In the genomic region with DNA sequence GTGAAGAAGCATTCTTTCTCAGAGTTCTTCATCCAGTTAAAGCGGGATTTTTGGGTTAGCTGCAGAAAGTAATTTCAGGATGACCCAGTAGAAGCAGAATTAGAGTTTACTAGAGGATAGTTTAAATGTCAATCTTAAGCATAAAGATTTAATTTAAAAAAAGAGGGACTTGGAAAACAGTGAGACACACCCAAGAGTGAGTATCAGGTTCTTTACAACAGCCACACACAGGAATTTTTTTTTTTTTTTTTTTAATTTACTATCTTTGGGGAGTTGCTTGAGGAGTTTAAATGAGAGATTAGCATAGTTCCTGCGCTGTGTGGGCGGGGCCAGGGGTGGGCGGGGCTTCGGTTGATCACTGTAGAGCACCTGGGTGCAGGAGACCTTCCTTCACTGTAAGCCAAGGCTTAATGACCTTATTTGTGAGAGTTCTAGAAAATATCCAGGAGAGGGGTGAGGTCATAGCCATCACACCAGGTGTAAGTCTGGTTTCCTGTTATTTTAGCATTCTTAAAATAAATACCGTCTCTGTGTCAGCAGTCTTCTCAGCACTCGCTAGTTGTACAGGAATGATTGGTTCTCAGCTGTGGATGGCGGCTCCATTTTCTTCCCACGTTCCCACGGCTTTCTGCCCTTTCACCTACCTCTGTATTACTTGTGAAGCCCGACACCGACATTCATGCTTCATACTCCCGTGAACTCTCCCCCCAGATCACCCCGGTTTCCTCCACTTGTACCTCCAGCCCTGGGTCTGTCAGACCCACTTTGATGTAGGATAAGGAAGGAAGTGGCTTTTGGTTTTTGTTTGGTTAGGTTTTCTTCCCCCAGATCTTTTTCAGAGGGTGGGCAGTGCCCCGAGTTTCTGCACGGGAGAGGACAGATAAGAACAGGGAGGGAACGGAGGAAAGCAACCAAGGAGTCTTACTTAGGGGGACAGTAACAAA, we compare ENCODE assay signal across 8 mouse cellular contexts. TPM values are rescaled to one million over a fixed set of nuclear protein-coding genes. Genes with fewer than 3 reads are reported as not detected.
DNase-seq lines count a peak whose midpoint lies in the region; ATAC-seq lines count a peak whose summit lies in the region.

No protein-coding gene starts in this region.

- no peak overlapping the region for H3K4me3 ChIP-seq in kidney, embryonic 15.5 days (replicated peaks)
- H3K4me3 ChIP-seq in intestine, embryonic 14.5 days (ENCODE audit: low read depth, low read length): peak overlapping the region; percentile 6; the same call in 1 of the 2 replicates
- no peak overlapping the region for H3K4me3 ChIP-seq in midbrain, embryonic 14.5 days (replicated peaks; ENCODE audit: low read depth, low read length)

- ATAC-seq in kidney, embryonic 15.5 days (replicated peaks; ENCODE audit: low FRiP score): no peak; the same call in 1 of the 2 replicates
- peak; percentile 61; the same call in 1 of the 2 replicates for ATAC-seq in intestine, embryonic 14.5 days (replicated peaks; ENCODE audit: low FRiP score, low TSS enrichment, low read depth)
- ATAC-seq in neutrophil, adult 5-6 weeks (ENCODE audit: extremely low read depth, insufficient number of reproducible peaks, low FRiP score, poor library complexity, severe bottlenecking): peak; percentile 66; the same call in 1 of the 2 replicates
- no peak for ATAC-seq in midbrain, embryonic 14.5 days (ENCODE audit: low FRiP score, low TSS enrichment)

- peaks cover 11% of the 10 kb centered on the region for H3K27me3 ChIP-seq in kidney, embryonic 15.5 days
- H3K27me3 ChIP-seq in intestine, embryonic 14.5 days (replicated peaks; ENCODE audit: control insufficient read depth, insufficient read depth, low read length): no peaks in the 10 kb centered on the region
- H3K27me3 ChIP-seq in midbrain, embryonic 14.5 days (ENCODE audit: control insufficient read depth, insufficient read depth, low read length): no peaks in the 10 kb centered on the region

- no peak for DNase-seq in kidney, postnatal 36 days
- peak; percentile 40 for DNase-seq in R1 (ENCODE audit: low read depth, low spot score)
- no peak for DNase-seq in intestine, embryonic 14.5 days (ENCODE audit: low spot score)
- no peak for DNase-seq in left cerebral cortex, postnatal 4 days
- no peak for DNase-seq in midbrain, embryonic 14.5 days
- no peak for DNase-seq in gastrocnemius, adult 18-20 months (ENCODE audit: low spot score)

- H3K27ac ChIP-seq in kidney, embryonic 15.5 days: no peak overlapping the region
- no peak overlapping the region for H3K27ac ChIP-seq in intestine, embryonic 14.5 days (ENCODE audit: low read depth)
- H3K27ac ChIP-seq in midbrain, embryonic 14.5 days (replicated peaks; ENCODE audit: low read depth, low read length): no peak overlapping the region

- H3K9ac ChIP-seq in kidney, embryonic 15.5 days: no peak overlapping the region
- H3K9ac ChIP-seq in intestine, embryonic 14.5 days (ENCODE audit: low read length): no peak overlapping the region
- no peak overlapping the region for H3K9ac ChIP-seq in midbrain, embryonic 14.5 days (replicated peaks; ENCODE audit: low read length)

- peaks cover 6% of the 10 kb centered on the region; the same call in 1 of the 2 replicates for H3K4me1 ChIP-seq in kidney, embryonic 15.5 days
- 0 out of 2 replicates have a peak, but pooled peaks cover 3% of the 10 kb centered on the region for H3K4me1 ChIP-seq in intestine, embryonic 14.5 days (replicated peaks; ENCODE audit: control insufficient read depth, insufficient read depth, low read length)
- H3K4me1 ChIP-seq in midbrain, embryonic 14.5 days (ENCODE audit: control insufficient read depth, insufficient read depth, low read length): no peaks in the 10 kb centered on the region

- intact Hi-C loops in left cerebral cortex, postnatal 4 days (cut with DNase I): no loop called here

- no peaks in the 10 kb centered on the region for H3K9me3 ChIP-seq in kidney, embryonic 15.5 days (replicated peaks)
- H3K9me3 ChIP-seq in intestine, embryonic 14.5 days (ENCODE audit: control insufficient read depth, low read length): no peaks in the 10 kb centered on the region
- H3K9me3 ChIP-seq in midbrain, embryonic 14.5 days (ENCODE audit: control insufficient read depth, low read length): no peaks in the 10 kb centered on the region

- no peaks in the 10 kb centered on the region for H3K36me3 ChIP-seq in kidney, embryonic 15.5 days
- H3K36me3 ChIP-seq in intestine, embryonic 14.5 days (ENCODE audit: control insufficient read depth, insufficient read depth, low read length): no peaks in the 10 kb centered on the region
- H3K36me3 ChIP-seq in midbrain, embryonic 14.5 days (ENCODE audit: control insufficient read depth, insufficient read depth, low read length): no peaks in the 10 kb centered on the region

- WGBS in kidney, embryonic 15.5 days: 16% methylated on average over 17 of the region's 17 CpGs
- whole genome bisulfite sequencing in intestine, embryonic 14.5 days: 23% methylated on average over 17 of the region's 17 CpGs
- 40% methylated on average over 17 of the region's 17 CpGs for WGBS in midbrain, embryonic 14.5 days

- H3K4me2 ChIP-seq in kidney, embryonic 15.5 days: peak overlapping the region; percentile 45
- H3K4me2 ChIP-seq in intestine, embryonic 14.5 days (ENCODE audit: low read length): peak overlapping the region; percentile 36
- H3K4me2 ChIP-seq in midbrain, embryonic 14.5 days (ENCODE audit: low read length): no peak overlapping the region

RNA-seq across cellular contexts. Expression of gene Tbc1d1, which starts 6.6 kb away (rescaled TPM):
- 32.0 and 36.3 TPM in 2 replicates for polyA plus RNA-seq in kidney, embryonic 15.5 days (2015; fragmentation: Nextera tagmentation; extraction: Ambion mirVana)
- polyA plus RNA-seq in intestine, embryonic 14.5 days (2014; fragmentation: Nextera tagmentation; extraction: Ambion mirVana): 41.3 and 44.9 TPM in 2 replicates
- total RNA-seq in neutrophil, adult 5-6 weeks (2017): 87.0 and 89.8 TPM in 2 replicates
- 10 to 100 TPM; 12.9 to 14.3 TPM for total RNA-seq in left cerebral cortex, postnatal 4 days (2021)
- polyA plus RNA-seq in midbrain, embryonic 14.5 days (2014; fragmentation: Nextera tagmentation; extraction: Ambion mirVana): 9.3 and 11.7 TPM in 2 replicates
- 10 to 100 TPM; 57.2 to 73.9 TPM for total RNA-seq in gastrocnemius, adult 18-20 months (2021)

RNA-seq across cellular contexts. Expression of gene Pgm2, which starts 56.7 kb away (rescaled TPM):
- polyA plus RNA-seq in kidney, embryonic 15.5 days (2015; fragmentation: Nextera tagmentation; extraction: Ambion mirVana): 38.1 and 39.0 TPM in 2 replicates
- polyA plus RNA-seq in intestine, embryonic 14.5 days (2014; fragmentation: Nextera tagmentation; extraction: Ambion mirVana): 35.2 and 36.3 TPM in 2 replicates
- 24.9 and 25.6 TPM in 2 replicates for total RNA-seq in neutrophil, adult 5-6 weeks (2017)
- 10 to 100 TPM; 14.5 to 16.4 TPM for total RNA-seq in left cerebral cortex, postnatal 4 days (2021)
- 17.1 and 20.5 TPM in 2 replicates for polyA plus RNA-seq in midbrain, embryonic 14.5 days (2014; fragmentation: Nextera tagmentation; extraction: Ambion mirVana)
- total RNA-seq in gastrocnemius, adult 18-20 months (2021): 1 to 10 TPM; 1.5 to 2.3 TPM

Comparison
In these comparisons a context has a peak if more than half of its experiments do, and no peak if none do; other contexts are left out.
1. ATAC-seq: peak in intestine, embryonic 14.5 days (single experiment) and neutrophil, adult 5-6 weeks (single experiment); none in kidney, embryonic 15.5 days (single experiment) and midbrain, embryonic 14.5 days (single experiment).